Mouse (Mus musculus): Measurements from ENCODE around the gene Phxr2. TPM values are rescaled to one million over a fixed set of nuclear protein-coding genes. Genes with fewer than 3 reads are reported as not detected.

The Phxr2 gene
- polyA plus RNA-seq (2014; fragmentation: Illumina TruSeq; extraction: RNeasy Lipid Tissue Mini Kit (QIAGEN cat#74804); ENCODE audit: insufficient read depth, low read depth, low replicate concordance) = not detected

GRCm38 (mm10) chr10:99126225-99126624 is at the start of gene Phxr2:
Gene Phxr2 (minus strand): TSS chr10:99126325.

GRCm38 (mm10) chr10:99107964-99108363 is 18.2 kb downstream of the Phxr2 start, which contains the start of gene Galnt4:
Gene Galnt4 (plus strand): TSS chr10:99108159.

GRCm38 (mm10) chr10:99106703-99107631 is 19.2 kb downstream of the Phxr2 start, which contains the start of gene Poc1b:
Gene Poc1b (plus strand): TSS chr10:99107036.

Other genes starting within 250 kb of the Phxr2 start
- 24.1 TPM for gene Atp2b1, start 211.9 kb downstream of the Phxr2 start, polyA plus RNA-seq (2014; fragmentation: Illumina TruSeq; extraction: RNeasy Lipid Tissue Mini Kit (QIAGEN cat#74804); ENCODE audit: insufficient read depth, low read depth, low replicate concordance)
- 6.2 TPM for gene Poc1b, start 19.3 kb downstream of the Phxr2 start, polyA plus RNA-seq (2014; fragmentation: Illumina TruSeq; extraction: RNeasy Lipid Tissue Mini Kit (QIAGEN cat#74804); ENCODE audit: insufficient read depth, low read depth, low replicate concordance)
- 8.2 TPM for gene Galnt4, start 18.2 kb downstream of the Phxr2 start, polyA plus RNA-seq (2014; fragmentation: Illumina TruSeq; extraction: RNeasy Lipid Tissue Mini Kit (QIAGEN cat#74804); ENCODE audit: insufficient read depth, low read depth, low replicate concordance)
- 65.4 TPM for gene Dusp6, start 136.9 kb upstream of the Phxr2 start, polyA plus RNA-seq (2014; fragmentation: Illumina TruSeq; extraction: RNeasy Lipid Tissue Mini Kit (QIAGEN cat#74804); ENCODE audit: insufficient read depth, low read depth, low replicate concordance)